Mouse (Mus musculus) neural tube, embryonic 12.5 days (tissue): ENCODE measurements around the gene Ifi205. TPM values are rescaled to one million over a fixed set of nuclear protein-coding genes. Genes with fewer than 3 reads are reported as not detected.
"Not testable (repeated sequence)": the region's sequence is repeated elsewhere in the genome, so short reads cannot be mapped to it uniquely, and the experiment has no call there.

Experiments used
- ATAC-seq: fragments of 200-750 bp; cut with Nextera tagmentation; 2 replicates; pipeline ENCODE4 v1.8.0; 2017; ENCODE audit warnings: low read depth, mild to moderate bottlenecking, moderate TSS enrichment, moderate library complexity; ENCODE audit not compliant: low FRiP score
- H3K27ac ChIP-seq: fragments of 300-500 bp; sonication (generic); 2 replicates; pipeline ENCODE4 v1.5.1; 2016
- H3K27me3 ChIP-seq: fragments of 300-500 bp; sonication (generic); replicated peaks from 2 replicates; pipeline ENCODE4 v1.6.1; 2016; ENCODE audit warnings: mild to moderate bottlenecking
- H3K36me3 ChIP-seq: fragments of 300-500 bp; sonication (generic); 2 replicates; pipeline ENCODE4 v1.6.1; 2016; ENCODE audit warnings: mild to moderate bottlenecking
- H3K4me1 ChIP-seq: fragments of 300-500 bp; sonication (generic); 2 replicates; pipeline ENCODE4 v1.6.1; 2016
- H3K4me2 ChIP-seq: fragments of 300-500 bp; sonication (generic); replicated peaks from 2 replicates; pipeline ENCODE4 v1.6.1; 2016; ENCODE audit warnings: mild to moderate bottlenecking
- H3K4me3 ChIP-seq: fragments of 300-500 bp; sonication (generic); 2 replicates; pipeline ENCODE4 v1.5.1; 2016
- H3K9ac ChIP-seq: fragments of 300-500 bp; sonication (generic); 2 replicates; pipeline ENCODE4 v1.6.1; 2016; ENCODE audit warnings: mild to moderate bottlenecking
- H3K9me3 ChIP-seq: fragments of 300-500 bp; sonication (generic); 2 replicates; pipeline ENCODE4 v1.6.1; 2016; ENCODE audit warnings: mild to moderate bottlenecking
- WGBS: fragments of 180-500 bp; shearing (Covaris S2); methylation state at CpG from one replicate; pipeline ENCODE4 v1.1.7; 2016; 5-methylcytosine and 5-hydroxymethylcytosine counted together
- polyA plus RNA-seq: library from polyadenylated mRNA; unstranded; fragments of >200 nt; fragmentation: Nextera tagmentation; extraction: Ambion mirVana; gene quantifications from 2 replicates; pipeline ENCODE4 v1.2.1, GENCODE M21; 2016

Ifi205 gene
- polyA plus RNA-seq: not detected in 2 replicates

DNA sequence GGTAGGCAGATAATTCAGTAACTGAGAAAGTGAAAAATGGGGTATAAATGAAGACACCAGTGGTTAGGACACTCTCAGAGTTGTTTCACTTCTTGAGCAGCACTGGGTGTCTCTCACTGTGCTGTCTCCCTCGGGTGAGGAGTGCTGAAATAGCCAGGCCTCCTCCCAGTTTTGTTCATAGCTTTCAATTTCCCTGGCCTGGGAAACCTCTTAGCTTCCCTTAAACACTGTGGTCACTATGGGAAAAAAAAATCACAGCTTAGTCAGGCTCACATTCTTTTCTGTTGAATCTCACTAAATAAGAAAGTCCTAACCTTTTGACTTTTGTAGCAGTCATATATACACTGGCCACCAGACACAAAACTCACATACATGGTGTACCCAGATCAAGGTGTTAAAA, at the start of gene Ifi205:
TSS of gene Ifi205 (minus strand) at position 113 of the 400 bp plus-strand sequence.
- H3K4me3 ChIP-seq: no peak within 1 kb of the TSS
- no peak within 1 kb of the TSS for H3K4me2 ChIP-seq
- ATAC-seq: no peak
- no peaks in the 10 kb centered on the region for H3K36me3 ChIP-seq
- no peak within 1 kb of the TSS for H3K9ac ChIP-seq
- no peaks in the 10 kb centered on the region for H3K9me3 ChIP-seq
- no peaks in the 10 kb centered on the region for H3K27me3 ChIP-seq
- WGBS: 66% methylated on average over 1 of the region's 1 CpGs
- H3K27ac ChIP-seq: no peak within 1 kb of the TSS
- H3K4me1 ChIP-seq: no peaks in the 10 kb centered on the region

DNA sequence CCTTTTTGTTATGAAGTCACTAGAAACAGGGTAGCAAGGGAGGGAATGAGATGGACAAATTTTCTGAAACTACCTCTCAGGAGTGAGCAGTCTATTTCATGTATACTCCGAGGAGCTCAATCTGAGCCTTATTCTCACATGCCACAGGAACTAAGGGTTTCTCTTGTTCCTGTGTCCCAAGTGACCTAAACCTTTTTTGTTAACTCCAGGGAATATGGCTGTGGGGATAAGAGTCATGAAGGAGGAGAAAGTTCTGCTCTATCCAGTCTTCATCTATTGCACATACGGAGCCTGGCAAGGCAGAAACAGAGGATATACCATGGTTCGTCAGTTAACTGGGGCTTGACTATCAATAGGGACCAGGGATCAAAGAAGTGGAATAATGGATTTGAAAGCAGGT, 34.7 kb upstream of the Ifi205 start, which contains the start of gene Olfr430:
TSS of gene Olfr430 (plus strand) at position 301 of the 400 bp plus-strand sequence.
- Histone ChIP-seq H3K9ac (no peak within 1 kb of the TSS), H3K4me2 (no peak within 1 kb of the TSS), H3K27ac (no peak within 1 kb of the TSS), H3K4me1 (no peaks in the 10 kb centered on the region), H3K36me3 (no peaks in the 10 kb centered on the region), H3K4me3 (no peak within 1 kb of the TSS), H3K9me3 (no peaks in the 10 kb centered on the region), H3K27me3 (no peaks in the 10 kb centered on the region)
- no peak for ATAC-seq
- 88% methylated on average over 3 of the region's 3 CpGs for WGBS

DNA sequence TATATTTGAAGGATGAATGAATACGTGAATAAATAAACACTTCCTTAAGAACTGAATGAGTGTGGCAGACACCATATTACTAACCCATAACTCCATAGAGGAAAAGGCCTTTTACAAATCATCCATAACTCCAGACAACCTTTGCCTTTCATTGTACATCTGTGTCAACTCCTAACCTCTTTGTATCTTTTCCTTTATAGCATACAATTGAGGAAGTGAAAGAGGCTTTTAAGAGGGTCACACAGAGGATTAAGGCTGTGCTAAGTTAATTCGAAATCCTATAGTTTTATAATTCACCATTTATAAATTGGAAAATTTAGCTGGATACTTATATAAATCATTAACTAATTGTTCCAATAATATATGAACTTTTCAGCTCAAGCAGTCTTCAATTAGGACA, 23.6 kb upstream of the Ifi205 start:
- Histone ChIP-seq H3K27me3 (no peaks in the 10 kb centered on the region), H3K9ac (no peak overlapping the region), H3K4me1 (no peaks in the 10 kb centered on the region), H3K27ac (no peak overlapping the region), H3K4me3 (no peak overlapping the region), H3K9me3 (no peaks in the 10 kb centered on the region), H3K36me3 (no peaks in the 10 kb centered on the region), H3K4me2 (no peak overlapping the region)
- WGBS: 81% methylated on average over 2 of the region's 2 CpGs
- ATAC-seq: no peak

DNA sequence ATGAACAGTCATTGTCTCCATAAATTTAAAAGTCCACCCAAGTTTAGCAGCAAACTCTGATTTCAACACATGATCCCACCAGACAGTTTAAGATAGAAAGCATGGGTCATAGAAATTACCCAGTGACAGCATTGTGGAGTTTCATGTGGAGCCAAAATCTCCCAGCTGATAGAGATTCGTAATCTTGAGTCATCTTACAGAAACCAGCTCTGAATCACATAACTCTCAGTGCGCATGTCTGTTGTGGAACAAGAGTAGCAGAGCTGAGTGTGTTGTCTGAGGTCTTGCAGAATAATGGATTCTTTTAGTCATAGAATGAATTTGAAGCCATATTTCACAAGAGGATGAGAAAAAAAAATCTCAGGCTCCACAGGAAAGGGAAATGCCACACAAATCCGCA, 21.4 kb upstream of the Ifi205 start:
- Histone ChIP-seq H3K27ac (no peak overlapping the region), H3K9ac (no peak overlapping the region), H3K4me3 (no peak overlapping the region), H3K4me2 (no peak overlapping the region), H3K36me3 (no peaks in the 10 kb centered on the region), H3K4me1 (no peaks in the 10 kb centered on the region), H3K9me3 (no peaks in the 10 kb centered on the region), H3K27me3 (no peaks in the 10 kb centered on the region)
- no peak for ATAC-seq
- 88% methylated on average over 3 of the region's 3 CpGs for WGBS

DNA sequence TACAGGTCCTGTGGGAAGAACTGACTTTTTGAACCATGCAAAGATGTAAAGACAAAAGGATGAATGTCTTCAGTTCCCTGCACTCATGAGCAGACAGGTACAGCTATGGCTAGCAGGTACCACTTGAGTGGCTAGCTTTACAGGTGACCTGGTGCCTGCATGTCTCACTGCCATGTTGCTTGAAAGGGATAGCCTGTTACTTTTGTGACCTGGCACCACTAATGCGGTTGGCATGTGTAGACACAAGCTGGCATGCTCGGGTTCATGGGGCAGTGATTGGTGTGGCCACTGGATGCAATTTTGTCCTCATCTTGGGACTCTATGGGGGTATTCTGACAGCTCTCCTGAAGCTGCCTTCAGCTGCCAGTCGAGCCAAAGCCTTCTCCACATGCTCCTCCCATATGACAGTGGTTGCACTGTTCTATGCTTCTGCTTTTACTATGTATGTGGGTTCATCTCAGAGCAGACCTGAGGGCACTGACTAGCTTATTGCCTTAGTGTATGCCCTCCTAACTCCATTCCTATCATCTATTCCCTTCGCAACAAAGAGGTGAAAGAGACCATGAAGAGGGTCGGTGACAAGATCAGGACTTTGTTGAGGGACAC, 20.4 kb upstream of the Ifi205 start:
- Histone ChIP-seq H3K36me3 (no peaks in the 10 kb centered on the region), H3K27ac (no peak overlapping the region), H3K4me3 (no peak overlapping the region), H3K9me3 (no peaks in the 10 kb centered on the region), H3K9ac (no peak overlapping the region), H3K27me3 (no peaks in the 10 kb centered on the region), H3K4me2 (no peak overlapping the region), H3K4me1 (no peaks in the 10 kb centered on the region)
- 90% methylated on average over 5 of the region's 5 CpGs for WGBS
- ATAC-seq: no peak

DNA sequence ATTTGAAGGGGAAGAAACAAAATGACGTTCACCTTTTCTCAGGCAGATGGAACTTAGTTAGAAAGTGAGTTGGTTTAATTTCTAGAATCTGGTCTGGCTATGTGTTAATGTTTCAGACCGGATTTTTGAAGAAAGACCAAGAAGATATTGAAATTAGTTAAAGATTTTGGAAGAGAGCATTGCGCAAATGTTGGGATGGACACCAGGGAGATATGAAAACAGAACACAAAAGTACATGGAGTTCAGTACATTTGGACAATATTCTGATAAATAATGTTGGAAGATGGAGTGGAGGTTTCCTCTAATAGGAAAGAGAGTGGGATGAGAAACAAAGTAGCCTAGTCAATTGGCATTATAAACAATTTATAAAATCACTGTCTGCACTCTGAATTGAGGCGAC, 19.9 kb upstream of the Ifi205 start:
- Histone ChIP-seq H3K27ac (no peak overlapping the region), H3K36me3 (no peaks in the 10 kb centered on the region), H3K27me3 (no peaks in the 10 kb centered on the region), H3K9me3 (no peaks in the 10 kb centered on the region), H3K4me1 (no peaks in the 10 kb centered on the region), H3K9ac (no peak overlapping the region), H3K4me3 (no peak overlapping the region), H3K4me2 (no peak overlapping the region)
- 91% methylated on average over 4 of the region's 4 CpGs for WGBS
- no peak for ATAC-seq

DNA sequence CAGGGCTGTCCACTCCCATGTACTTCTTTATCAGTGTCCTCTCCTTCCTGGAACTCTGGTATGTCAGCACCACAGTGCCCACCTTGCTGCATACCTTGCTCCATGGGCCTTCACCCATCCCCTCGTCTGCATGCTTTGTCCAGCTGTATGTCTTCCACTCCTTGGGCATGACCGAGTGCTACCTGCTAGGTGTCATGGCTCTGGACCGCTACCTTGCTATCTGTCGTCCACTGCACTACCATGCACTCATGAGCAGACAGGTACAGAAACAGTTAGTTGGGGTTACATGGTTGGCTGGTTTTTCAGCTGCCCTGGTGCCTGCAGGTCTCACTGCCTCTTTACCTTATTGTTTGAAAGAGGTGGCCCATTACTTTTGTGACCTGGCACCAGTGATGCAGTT, 18.9 kb upstream of the Ifi205 start:
- Histone ChIP-seq H3K27me3 (no peaks in the 10 kb centered on the region), H3K4me1 (no peaks in the 10 kb centered on the region), H3K27ac (no peak overlapping the region), H3K4me3 (no peak overlapping the region), H3K36me3 (no peaks in the 10 kb centered on the region), H3K9me3 (no peaks in the 10 kb centered on the region), H3K9ac (no peak overlapping the region), H3K4me2 (no peak overlapping the region)
- 95% methylated on average over 4 of the region's 4 CpGs for WGBS
- no peak for ATAC-seq

DNA sequence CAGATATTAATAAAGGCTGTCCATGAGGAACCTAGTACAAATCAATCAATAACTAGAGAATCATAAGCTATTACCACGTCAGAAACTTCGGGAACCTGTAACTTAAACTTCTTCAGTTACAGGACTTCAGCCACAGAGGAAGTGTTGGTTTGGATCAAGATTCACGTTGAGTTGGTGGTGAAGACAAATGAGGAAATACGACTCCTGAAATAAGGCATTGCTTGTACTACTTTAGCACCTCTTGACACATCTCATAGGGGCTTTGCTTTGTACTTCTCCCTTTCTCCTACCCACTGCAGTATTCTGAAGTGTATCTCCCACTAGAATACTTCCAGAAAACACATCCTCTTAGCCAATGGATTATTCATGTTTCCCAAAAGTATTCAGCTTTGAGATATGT, 17.7 kb upstream of the Ifi205 start:
- H3K9me3 ChIP-seq, H3K27ac ChIP-seq, H3K9ac ChIP-seq, H3K4me3 ChIP-seq, H3K4me2 ChIP-seq, ATAC-seq, H3K27me3 ChIP-seq, H3K4me1 ChIP-seq, H3K36me3 ChIP-seq: not testable (repeated sequence)
- WGBS: 84% methylated on average over 4 of the region's 4 CpGs

DNA sequence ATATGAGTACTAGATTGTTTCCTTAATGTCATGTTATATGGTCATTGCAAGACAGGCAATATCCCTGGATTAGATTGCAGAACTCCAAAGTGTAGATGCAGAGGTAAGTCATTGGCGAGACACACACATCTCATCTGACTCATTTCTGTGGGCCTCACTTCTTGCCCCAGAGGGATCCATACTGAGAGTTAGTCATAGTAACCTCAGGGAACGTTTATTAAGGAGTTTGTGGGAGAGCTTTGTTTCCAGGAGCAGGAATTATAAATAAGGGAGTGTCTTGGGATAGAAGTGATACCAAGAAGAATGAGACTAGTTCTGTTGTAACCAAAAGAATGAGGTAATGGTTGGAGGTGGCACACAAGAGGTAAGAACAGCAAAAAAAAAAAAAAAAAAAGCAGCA, 17.3 kb upstream of the Ifi205 start, which contains the start of gene Olfr432:
TSS of gene Olfr432 (plus strand) at position 313 of the 400 bp plus-strand sequence.
- Histone ChIP-seq H3K36me3 (no peaks in the 10 kb centered on the region), H3K9ac (no peak within 1 kb of the TSS), H3K27ac (no peak within 1 kb of the TSS), H3K4me2 (no peak within 1 kb of the TSS), H3K27me3 (no peaks in the 10 kb centered on the region), H3K9me3 (no peaks in the 10 kb centered on the region), H3K4me3 (no peak within 1 kb of the TSS), H3K4me1 (no peaks in the 10 kb centered on the region)
- 80% methylated on average over 2 of the region's 2 CpGs for WGBS
- no peak for ATAC-seq

DNA sequence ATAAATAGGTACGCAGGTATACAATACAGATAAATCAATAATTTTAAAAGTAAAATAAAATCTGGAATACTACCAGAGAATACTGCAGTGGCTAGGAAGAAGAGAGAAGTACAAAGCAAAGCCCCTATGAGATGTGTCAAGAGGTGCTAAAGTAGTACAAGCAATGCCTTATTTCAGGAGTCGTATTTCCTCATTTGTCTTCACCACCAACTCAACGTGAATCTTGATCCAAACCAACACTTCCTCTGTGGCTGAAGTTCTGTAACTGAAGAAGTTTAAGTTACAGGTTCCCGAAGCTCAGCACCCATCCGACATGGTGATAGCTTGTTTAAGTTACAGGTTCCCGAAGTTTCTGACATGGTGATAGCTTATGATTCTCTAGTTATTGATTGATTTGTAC, 16.6 kb upstream of the Ifi205 start:
- H3K36me3 ChIP-seq, H3K4me1 ChIP-seq, ATAC-seq, H3K27ac ChIP-seq, H3K9ac ChIP-seq, H3K4me3 ChIP-seq, H3K4me2 ChIP-seq, H3K27me3 ChIP-seq, H3K9me3 ChIP-seq: not testable (repeated sequence)
- WGBS: 81% methylated on average over 6 of the region's 6 CpGs

DNA sequence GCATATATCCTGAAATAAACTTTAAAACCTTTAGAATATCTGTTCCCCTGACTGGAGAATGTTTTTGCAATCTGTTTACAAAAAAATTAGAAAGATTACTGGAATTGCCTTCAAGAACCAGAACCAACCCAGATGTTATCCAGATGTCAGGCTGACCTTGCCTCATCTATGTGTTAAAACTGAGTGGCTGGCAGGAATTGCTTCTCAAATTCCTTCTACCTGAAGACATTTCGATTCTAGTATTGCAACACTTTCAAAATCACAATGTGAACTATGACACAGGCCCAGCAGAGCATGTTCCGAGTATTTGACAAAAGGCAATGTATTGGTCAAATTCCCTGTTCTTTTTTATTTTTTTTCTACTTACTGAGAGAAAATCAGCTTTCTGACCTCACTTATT, 12.8 kb upstream of the Ifi205 start:
- Histone ChIP-seq H3K27ac (no peak overlapping the region), H3K4me1 (no peaks in the 10 kb centered on the region), H3K27me3 (no peaks in the 10 kb centered on the region), H3K36me3 (no peaks in the 10 kb centered on the region), H3K9me3 (no peaks in the 10 kb centered on the region), H3K4me2 (no peak overlapping the region), H3K9ac (no peak overlapping the region), H3K4me3 (no peak overlapping the region)
- no peak for ATAC-seq
- 80% methylated on average over 2 of the region's 2 CpGs for WGBS

DNA sequence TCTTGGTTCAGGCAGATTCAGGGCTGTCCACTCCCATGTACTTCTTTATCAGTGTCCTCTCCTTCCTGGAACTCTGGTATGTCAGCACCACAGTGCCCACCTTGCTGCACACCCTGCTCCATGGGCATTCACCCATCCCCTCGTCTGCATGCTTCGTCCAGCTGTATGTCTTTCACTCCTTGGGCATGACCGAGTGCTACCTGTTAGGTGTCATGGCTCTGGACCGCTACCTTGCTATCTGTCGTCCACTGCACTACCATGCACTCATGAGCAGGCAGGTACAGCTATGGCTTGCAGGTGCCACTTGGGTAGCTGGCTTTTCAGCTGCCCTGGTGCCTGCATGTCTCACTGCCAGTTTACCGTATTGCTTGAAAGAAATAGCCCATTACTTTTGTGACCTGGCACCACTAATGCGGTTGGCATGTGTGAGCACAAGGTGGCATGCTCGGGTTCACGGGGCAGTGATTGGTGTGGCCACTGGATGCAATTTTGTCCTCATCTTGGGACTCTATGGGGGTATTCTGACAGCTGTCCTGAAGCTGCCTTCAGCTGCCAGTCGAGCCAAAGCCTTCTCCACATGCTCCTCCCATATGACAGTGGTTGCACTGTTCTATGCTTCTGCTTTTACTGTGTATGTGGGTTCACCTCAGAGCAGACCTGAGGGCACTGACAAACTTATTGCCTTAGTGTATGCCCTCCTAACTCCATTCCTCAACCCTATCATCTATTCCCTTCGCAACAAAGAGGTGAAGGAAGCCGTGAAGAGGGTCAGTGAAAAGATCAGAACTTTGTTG, 10.7 kb upstream of the Ifi205 start:
- peak; percentile 25; the same call in 1 of the 2 replicates for ATAC-seq
- not testable (repeated sequence) for H3K4me3 ChIP-seq
- WGBS: 90% methylated on average over 12 of the region's 12 CpGs

More for the DNA sequence above, 10.7 kb upstream of the Ifi205 start:
- not testable (repeated sequence) for H3K4me2 ChIP-seq, H3K9me3 ChIP-seq, H3K9ac ChIP-seq, H3K4me1 ChIP-seq, H3K36me3 ChIP-seq, H3K27ac ChIP-seq, H3K27me3 ChIP-seq
